Mouse (Mus musculus) embryonic facial prominence, embryonic 14.5 days (tissue): ENCODE measurements around the gene Dock1. TPM values are rescaled to one million over a fixed set of nuclear protein-coding genes. Genes with fewer than 3 reads are reported as not detected.

Source experiments
- ATAC-seq: fragments of 200-750 bp; cut with Nextera tagmentation; 2 replicates; pipeline ENCODE4 v1.8.0; 2017; ENCODE audit warnings: low read depth, moderate number of reproducible peaks, moderate TSS enrichment
- DNase-seq: peaks from one replicate; pipeline ENCODE4 v3.0.0-alpha.2; 2015; ENCODE audit warnings: low spot score
- H3K27ac ChIP-seq: fragments of 300-500 bp; sonication (generic); replicated peaks from 2 replicates; pipeline ENCODE4 v1.5.1; 2014; ENCODE audit warnings: low read depth, mild to moderate bottlenecking, low read length, moderate library complexity
- H3K27me3 ChIP-seq: fragments of 300-500 bp; sonication (generic); replicated peaks from 2 replicates; pipeline ENCODE4 v1.6.1; 2014; ENCODE audit warnings: low read length; ENCODE audit not compliant: control insufficient read depth, insufficient read depth
- H3K36me3 ChIP-seq: fragments of 300-500 bp; sonication (generic); 2 replicates; pipeline ENCODE4 v1.6.1; 2014; ENCODE audit warnings: low read length, mixed read lengths; ENCODE audit not compliant: control insufficient read depth, insufficient read depth
- H3K4me1 ChIP-seq: fragments of 300-500 bp; sonication (generic); 2 replicates; pipeline ENCODE4 v1.6.1; 2014; ENCODE audit warnings: antibody characterized with exemption, low read length; ENCODE audit not compliant: control insufficient read depth, insufficient read depth
- H3K4me2 ChIP-seq: fragments of 300-500 bp; sonication (generic); 2 replicates; pipeline ENCODE4 v1.6.1; 2014; ENCODE audit warnings: low read depth, mild to moderate bottlenecking, low read length, moderate library complexity, mixed read lengths
- H3K4me3 ChIP-seq: fragments of 300-500 bp; sonication (generic); 2 replicates; pipeline ENCODE4 v1.5.1; 2014; ENCODE audit warnings: low read depth, mild to moderate bottlenecking, low read length
- H3K9ac ChIP-seq: fragments of 300-500 bp; sonication (generic); 2 replicates; pipeline ENCODE4 v1.6.1; 2014; ENCODE audit warnings: low read depth, mild to moderate bottlenecking, low read length, moderate library complexity, mixed read lengths
- H3K9me3 ChIP-seq: fragments of 300-500 bp; sonication (generic); 2 replicates; pipeline ENCODE4 v1.6.1; 2016; ENCODE audit warnings: low read length; ENCODE audit not compliant: control insufficient read depth
- WGBS: fragments of 180-500 bp; shearing (Covaris S2); extraction: QIAGEN DNeasy Blood & Tissue Kit; methylation state at CpG from one replicate; pipeline ENCODE4 v1.1.7; 2014; 5-methylcytosine and 5-hydroxymethylcytosine counted together
- polyA plus RNA-seq: library from polyadenylated mRNA; unstranded; fragments of >200 nt; fragmentation: Nextera tagmentation; extraction: Ambion mirVana; gene quantifications from 2 replicates; pipeline ENCODE4 v1.2.1, GENCODE M21; 2014

Dock1 gene
- polyA plus RNA-seq, 1 experiment from 2014 or later: 35.6 TPM

GRCm38 (mm10) chr7:135084069-135084468, 413.6 kb downstream of the Dock1 start:
- Histone ChIP-seq H3K27me3 (no peaks in the 10 kb centered on the region), H3K9me3 (no peaks in the 10 kb centered on the region), H3K36me3 (peaks cover 14% of the 10 kb centered on the region; the same call in 1 of the 2 replicates), H3K4me3 (no peak overlapping the region), H3K27ac (no peak overlapping the region), H3K9ac (no peak overlapping the region), H3K4me1 (no peaks in the 10 kb centered on the region), H3K4me2 (no peak overlapping the region)
- WGBS: 76% methylated on average over 7 of the region's 7 CpGs
- DNase-seq (no peak), ATAC-seq (no peak)

- peaks cover 13% of the 10 kb centered on the region; the same call in 1 of the 2 replicates for H3K36me3 ChIP-seq
- WGBS: 73% methylated on average over 5 of the region's 5 CpGs
- no peak overlapping the region for H3K9ac ChIP-seq
- no peak overlapping the region for H3K4me2 ChIP-seq
- no peaks in the 10 kb centered on the region for H3K27me3 ChIP-seq
- DNase-seq (no peak), ATAC-seq (no peak)
- H3K4me1 ChIP-seq: no peaks in the 10 kb centered on the region
- H3K4me3 ChIP-seq: no peak overlapping the region
- no peak overlapping the region for H3K27ac ChIP-seq
- H3K9me3 ChIP-seq: no peaks in the 10 kb centered on the region
These were observed 416.1 kb downstream of the Dock1 start for GRCm38 (mm10) chr7:135086556-135086955.

GRCm38 (mm10) chr7:135089626-135090025, 419.2 kb downstream of the Dock1 start:
- no peaks in the 10 kb centered on the region for H3K27me3 ChIP-seq
- DNase-seq (no peak), ATAC-seq (no peak)
- no peak overlapping the region for H3K4me2 ChIP-seq
- no peak overlapping the region for H3K9ac ChIP-seq
- no peak overlapping the region for H3K4me3 ChIP-seq
- no peaks in the 10 kb centered on the region for H3K4me1 ChIP-seq
- H3K27ac ChIP-seq: no peak overlapping the region
- WGBS: 88% methylated on average over 4 of the region's 4 CpGs
- H3K9me3 ChIP-seq: no peaks in the 10 kb centered on the region
- H3K36me3 ChIP-seq: peaks cover 7% of the 10 kb centered on the region; the same call in 1 of the 2 replicates

GRCm38 (mm10) chr7:135093851-135094250, 423.4 kb downstream of the Dock1 start:
- Histone ChIP-seq H3K27me3 (no peaks in the 10 kb centered on the region), H3K4me2 (no peak overlapping the region), H3K27ac (no peak overlapping the region), H3K36me3 (0 out of 2 replicates have a peak, but pooled peaks cover 3% of the 10 kb centered on the region), H3K9me3 (no peaks in the 10 kb centered on the region), H3K4me1 (no peaks in the 10 kb centered on the region), H3K4me3 (no peak overlapping the region), H3K9ac (no peak overlapping the region)
- ATAC-seq: no peak
- WGBS: 55% methylated on average over 2 of the region's 2 CpGs
- DNase-seq: no peak

- WGBS: 93% methylated on average over 7 of the region's 7 CpGs
- no peak for DNase-seq
- Histone ChIP-seq H3K4me3 (no peak overlapping the region), H3K4me1 (no peaks in the 10 kb centered on the region), H3K9ac (no peak overlapping the region), H3K27ac (no peak overlapping the region), H3K36me3 (peaks cover 17% of the 10 kb centered on the region), H3K27me3 (no peaks in the 10 kb centered on the region), H3K4me2 (no peak overlapping the region), H3K9me3 (no peaks in the 10 kb centered on the region)
- no peak for ATAC-seq
These were observed 431.5 kb downstream of the Dock1 start for GRCm38 (mm10) chr7:135101921-135102320.

GRCm38 (mm10) chr7:135106536-135106935, 436.1 kb downstream of the Dock1 start:
- no peaks in the 10 kb centered on the region for H3K27me3 ChIP-seq
- no peak overlapping the region for H3K4me2 ChIP-seq
- no peaks in the 10 kb centered on the region for H3K9me3 ChIP-seq
- no peak for DNase-seq
- no peaks in the 10 kb centered on the region for H3K4me1 ChIP-seq
- H3K9ac ChIP-seq: no peak overlapping the region
- no peak overlapping the region for H3K27ac ChIP-seq
- WGBS: 83% methylated on average over 3 of the region's 3 CpGs
- no peak for ATAC-seq
- H3K4me3 ChIP-seq: no peak overlapping the region
- H3K36me3 ChIP-seq: peaks cover 38% of the 10 kb centered on the region

GRCm38 (mm10) chr7:135110307-135110706, 439.9 kb downstream of the Dock1 start:
- no peak overlapping the region for H3K4me2 ChIP-seq
- no peaks in the 10 kb centered on the region for H3K4me1 ChIP-seq
- no peak overlapping the region for H3K27ac ChIP-seq
- WGBS: 94% methylated on average over 1 of the region's 1 CpGs
- peaks cover 37% of the 10 kb centered on the region for H3K36me3 ChIP-seq
- H3K9ac ChIP-seq: no peak overlapping the region
- no peak for ATAC-seq
- no peaks in the 10 kb centered on the region for H3K27me3 ChIP-seq
- no peaks in the 10 kb centered on the region for H3K9me3 ChIP-seq
- H3K4me3 ChIP-seq: no peak overlapping the region
- DNase-seq: no peak

- Histone ChIP-seq H3K27me3 (no peaks in the 10 kb centered on the region), H3K4me2 (no peak overlapping the region), H3K4me3 (no peak overlapping the region), H3K9me3 (no peaks in the 10 kb centered on the region), H3K36me3 (peaks cover 36% of the 10 kb centered on the region), H3K4me1 (no peaks in the 10 kb centered on the region), H3K27ac (no peak overlapping the region), H3K9ac (no peak overlapping the region)
- no peak for ATAC-seq
- 87% methylated on average over 10 of the region's 10 CpGs for WGBS
- no peak for DNase-seq
These were observed 455.0 kb downstream of the Dock1 start for GRCm38 (mm10) chr7:135125296-135126065.

GRCm38 (mm10) chr7:135132461-135132860, 462.0 kb downstream of the Dock1 start:
- Histone ChIP-seq H3K27me3 (no peaks in the 10 kb centered on the region), H3K4me1 (no peaks in the 10 kb centered on the region), H3K9ac (no peak overlapping the region), H3K36me3 (peaks cover 29% of the 10 kb centered on the region), H3K4me3 (no peak overlapping the region), H3K27ac (no peak overlapping the region), H3K4me2 (no peak overlapping the region), H3K9me3 (no peaks in the 10 kb centered on the region)
- no peak for ATAC-seq
- DNase-seq: no peak
- WGBS: 83% methylated on average over 4 of the region's 4 CpGs
